ENCODE assay signal across 11 mouse cellular contexts in genomic region chr8:93984731-93985130, GRCm38 (mm10).
"Had no signal": no experiment of that assay in that cellular context is flagged by ENCODE, and none has a peak within 500 bp of the region (broad histone marks: within the 10 kb centered on the region; RNA-seq: fewer than 3 reads in every experiment).

No protein-coding gene starts in this region.

- DNase-seq: lung, adult 18-20 months; lung, embryonic 14.5 days; lung, postnatal 10 days; lung, postnatal 4 days; midbrain, embryonic 14.5 days; retina, postnatal 1 day; right cerebral cortex, adult 18-20 months; thymus, postnatal 14 days; thymus, postnatal 36 days had no signal

- ATAC-seq: liver, embryonic 12.5 days; midbrain, embryonic 16.5 days had no signal
